Mouse (Mus musculus) naive thymus-derived CD4-positive, alpha-beta T cell, adult 2 months (primary cell): Measurements from ENCODE around the gene Gm11007.
"Not testable (repeated sequence)": the region's sequence is repeated elsewhere in the genome, so short reads cannot be mapped to it uniquely, and the experiment has no call there.

ENCODE experiments used
- DNase-seq: peaks from one replicate; pipeline ENCODE4 v3.0.0-alpha.2; 2011; ENCODE audit warnings: low read depth

The Gm11007 gene

GRCm38 (mm10) chr2:175643678-175644077 lies at the start of gene Gm11007:
Gene Gm11007, plus strand, starts transcription at chr2:175643978.
- DNase-seq, result not testable (repeated sequence)
